Mouse (Mus musculus): ENCODE data around the gene Ssbp4. TPM values are rescaled to one million over a fixed set of nuclear protein-coding genes. Genes with fewer than 3 reads are reported as not detected.

The Ssbp4 gene
- polyA plus RNA-seq, 1 experiment: 110 TPM

DNA sequence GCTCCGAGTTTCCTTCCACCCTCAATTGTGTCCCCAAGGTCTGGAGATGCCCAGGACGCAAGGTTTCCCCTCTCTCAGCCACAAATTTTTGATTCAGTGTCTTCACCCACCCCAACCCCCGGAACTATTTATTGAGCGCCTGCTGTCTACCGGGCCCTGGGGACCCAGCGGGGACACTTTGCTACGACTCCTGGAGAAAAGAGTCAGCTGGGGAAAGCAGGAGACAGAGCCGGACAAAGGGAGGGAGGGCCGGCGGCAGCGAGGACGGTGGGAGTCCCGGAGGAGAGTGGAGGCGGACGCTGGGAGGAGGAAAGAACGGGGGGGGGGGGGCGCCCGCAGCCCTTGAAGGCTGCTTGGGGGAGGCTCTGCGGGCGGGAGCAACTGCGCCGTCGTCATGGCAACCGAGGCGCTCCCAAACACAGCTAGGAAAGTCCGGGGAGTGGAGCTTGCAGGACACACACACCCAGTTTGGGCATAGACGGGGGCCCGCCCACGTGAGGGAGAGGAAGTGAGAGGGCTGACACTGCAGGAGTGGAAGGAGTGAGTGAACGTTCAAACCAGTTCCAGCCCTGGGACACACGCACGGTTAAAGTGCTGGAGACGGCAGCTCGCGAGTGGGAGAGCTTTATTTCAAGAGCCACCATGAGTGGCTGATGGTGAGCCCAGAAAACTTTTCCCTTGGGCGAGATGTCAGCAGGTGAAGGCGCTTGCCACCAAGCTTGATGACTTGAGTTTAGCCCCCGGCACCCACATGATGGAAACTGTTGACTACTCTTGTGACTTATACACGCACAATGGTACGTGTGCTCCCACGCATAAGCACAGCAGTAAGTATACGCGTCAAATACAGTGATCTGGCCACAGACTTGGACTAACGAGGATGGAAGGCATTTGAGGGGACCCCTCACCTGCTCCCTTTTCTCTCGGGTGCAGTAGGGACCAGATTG lies 1.4 kb upstream of the Ssbp4 start:
- DNase-seq (ENCODE audit: low read depth, low spot score): no peak

DNA sequence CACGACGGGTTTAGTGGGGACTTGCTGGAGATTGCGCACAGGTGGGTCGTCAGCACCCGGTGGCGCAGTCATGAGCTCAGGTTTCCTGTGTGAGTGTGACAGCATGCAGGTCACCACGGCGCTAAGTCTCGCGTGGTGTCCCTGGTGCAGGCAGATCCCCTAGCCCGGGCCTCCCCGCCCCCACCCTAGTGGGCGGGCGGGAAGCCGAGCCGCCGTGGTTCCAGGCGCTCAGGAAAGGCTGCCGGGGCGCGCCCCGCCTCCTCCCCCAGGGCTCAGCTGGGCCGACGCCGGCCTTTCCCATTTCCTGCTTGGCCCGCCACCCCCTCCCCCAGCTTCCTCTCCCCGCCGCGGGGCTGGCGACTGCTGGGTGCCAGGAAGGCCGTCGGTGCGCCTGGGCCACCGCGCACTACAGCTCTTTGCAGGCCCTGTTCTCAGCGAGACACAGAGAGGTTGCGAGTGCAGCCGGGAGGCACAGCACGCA lies 736 bp upstream of the Ssbp4 start:
- under 1% methylated on average over 38 of the region's 39 CpGs for WGBS
- no peak for DNase-seq (ENCODE audit: low read depth, low spot score)

More for the DNA sequence above, 1.4 kb upstream of the Ssbp4 start:
- WGBS: under 1% methylated on average over 43 of the region's 45 CpGs

DNA sequence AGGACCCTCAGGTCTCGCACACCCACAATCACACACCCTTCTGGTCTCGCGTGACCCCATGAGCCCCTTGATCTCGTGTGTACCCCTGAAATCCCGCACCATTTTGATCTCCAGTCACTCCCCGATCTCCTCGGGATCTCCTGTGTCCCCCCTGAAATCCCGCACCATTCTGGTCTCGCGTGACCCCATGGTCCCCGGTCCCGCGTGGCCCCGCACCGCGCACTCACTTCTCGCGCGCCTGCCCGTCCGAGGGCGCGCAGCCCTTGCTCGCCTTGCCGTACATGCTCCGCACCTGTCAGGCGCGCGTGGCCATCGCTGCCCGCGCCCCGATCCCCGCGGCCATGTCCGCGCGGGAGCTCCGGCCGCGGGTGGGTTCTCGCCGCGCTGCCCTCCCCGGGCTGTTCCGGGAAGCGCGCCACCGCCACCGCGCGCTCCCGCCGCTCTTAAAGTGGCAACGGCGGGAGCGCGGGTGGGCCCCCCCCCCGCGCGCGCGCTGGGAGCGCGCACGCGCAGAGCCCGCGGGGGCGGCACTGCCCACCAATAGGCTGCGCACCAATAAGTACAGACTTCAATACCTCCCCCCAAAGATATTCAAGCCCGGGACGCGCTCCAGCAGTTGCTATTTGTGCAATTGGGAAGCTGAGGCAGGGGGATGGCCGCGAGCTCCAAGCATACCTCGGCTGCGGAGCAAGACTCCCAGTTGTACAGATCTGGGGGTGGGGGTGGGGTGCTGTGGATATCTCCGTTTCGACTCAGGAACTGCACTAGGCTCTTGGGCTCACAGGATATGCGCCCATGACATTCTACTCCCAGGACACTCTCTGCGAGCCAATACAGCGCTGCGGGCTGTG lies 549 bp downstream of the Ssbp4 start:
- under 1% methylated on average over 84 of the region's 84 CpGs for WGBS
- DNase-seq (ENCODE audit: low read depth, low spot score): no peak

DNA sequence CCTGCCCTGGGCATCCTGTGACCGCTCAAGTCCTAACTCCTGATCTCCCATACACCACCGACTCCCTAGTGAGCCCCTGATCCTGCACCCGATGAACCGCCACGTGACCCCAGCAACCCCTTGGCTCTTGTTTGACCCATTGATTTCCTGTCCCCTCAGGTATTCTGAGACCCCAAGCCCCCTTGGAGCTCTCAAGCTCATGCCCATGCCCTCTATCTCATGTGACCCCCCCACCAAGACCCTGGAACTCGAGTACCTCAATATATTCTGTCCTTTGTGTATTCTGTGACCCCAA lies 1.1 kb downstream of the Ssbp4 start:
- WGBS: 22% methylated on average over 6 of the region's 6 CpGs
- DNase-seq (ENCODE audit: low read depth, low spot score): no peak

DNA sequence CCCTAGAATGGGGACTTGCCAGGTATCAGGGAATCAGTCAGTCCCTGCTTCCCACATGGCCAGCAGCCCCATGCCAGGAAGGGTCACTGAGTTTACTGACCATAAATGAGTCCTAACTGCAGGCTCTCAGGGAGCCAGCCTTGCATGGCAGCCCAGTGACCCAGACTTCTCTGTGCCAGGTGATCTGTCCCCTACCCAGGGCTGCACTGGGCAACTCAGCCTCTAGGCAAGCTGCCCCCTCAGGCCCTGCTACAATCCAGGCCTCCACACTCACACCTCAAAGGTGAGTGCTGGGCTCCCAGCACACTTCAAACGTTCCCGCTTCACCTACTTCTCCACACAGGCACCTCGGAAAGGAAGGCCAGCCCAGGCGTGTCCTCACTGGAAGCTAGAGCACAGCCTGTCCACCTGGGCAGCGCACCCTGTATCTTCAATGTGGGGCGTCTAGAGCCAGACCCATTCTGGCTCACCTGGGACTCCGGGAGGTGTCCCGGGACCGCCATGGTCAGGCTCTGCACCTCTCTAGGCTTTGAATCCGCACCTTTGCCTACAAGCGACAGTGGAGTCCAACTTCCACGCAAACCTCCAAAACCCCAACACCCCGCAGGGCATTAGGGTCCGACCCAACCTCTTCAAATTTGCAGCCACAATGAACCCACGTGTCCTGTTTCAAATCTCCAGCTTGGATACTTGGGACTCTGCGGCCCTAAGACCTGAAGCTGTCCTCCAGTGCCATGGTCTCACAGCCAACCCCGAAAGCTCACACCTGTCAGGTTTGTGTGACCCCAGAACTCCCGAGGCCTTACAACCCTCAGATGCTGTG lies 1.7 kb downstream of the Ssbp4 start:
- DNase-seq (ENCODE audit: low read depth, low spot score): no peak
- 52% methylated on average over 18 of the region's 18 CpGs for WGBS

DNA sequence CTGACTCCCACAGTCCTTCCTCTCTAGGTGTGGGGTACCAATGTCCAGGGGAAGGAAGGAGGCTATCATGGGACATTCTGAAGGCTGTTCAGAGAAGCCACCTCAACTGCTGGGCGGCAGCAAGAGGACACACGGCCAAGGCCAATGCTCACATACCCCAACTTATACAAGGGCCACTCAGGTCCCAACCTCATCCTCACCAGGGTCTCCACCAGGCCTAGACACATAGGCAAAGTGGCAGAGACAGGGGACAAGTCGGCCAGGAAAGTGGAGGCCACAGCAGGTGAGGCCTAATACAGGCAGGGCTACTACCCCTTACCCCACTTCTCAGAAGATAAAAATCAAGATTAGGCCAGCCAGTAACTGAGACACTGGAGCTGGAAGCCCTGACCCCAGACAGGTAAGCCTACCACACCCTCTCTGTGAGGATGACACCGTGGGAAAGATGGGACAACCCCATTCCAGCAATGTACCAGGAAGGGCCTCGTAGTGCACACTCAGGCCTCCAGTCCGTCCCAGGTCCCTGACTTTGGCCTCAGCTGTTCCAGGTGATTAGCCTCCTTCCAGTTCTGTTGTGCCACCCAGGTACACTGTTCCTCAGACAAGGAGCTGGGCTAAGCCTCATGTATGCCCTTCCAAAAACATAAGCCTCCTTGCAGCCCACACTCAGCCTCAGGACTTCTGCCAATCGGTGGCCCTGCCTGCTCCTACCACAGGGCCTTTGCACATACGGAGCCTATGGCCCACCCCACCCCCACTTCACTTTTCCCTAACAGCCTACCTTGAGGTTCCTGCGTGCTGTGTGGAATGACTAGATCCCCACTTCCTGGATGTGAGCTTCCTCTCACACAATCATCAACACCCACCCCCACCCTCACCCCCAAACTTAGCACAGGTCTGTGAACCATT lies 2.5 kb downstream of the Ssbp4 start:
- WGBS: 84% methylated on average over 9 of the region's 9 CpGs
- DNase-seq (ENCODE audit: low read depth, low spot score): no peak

DNA sequence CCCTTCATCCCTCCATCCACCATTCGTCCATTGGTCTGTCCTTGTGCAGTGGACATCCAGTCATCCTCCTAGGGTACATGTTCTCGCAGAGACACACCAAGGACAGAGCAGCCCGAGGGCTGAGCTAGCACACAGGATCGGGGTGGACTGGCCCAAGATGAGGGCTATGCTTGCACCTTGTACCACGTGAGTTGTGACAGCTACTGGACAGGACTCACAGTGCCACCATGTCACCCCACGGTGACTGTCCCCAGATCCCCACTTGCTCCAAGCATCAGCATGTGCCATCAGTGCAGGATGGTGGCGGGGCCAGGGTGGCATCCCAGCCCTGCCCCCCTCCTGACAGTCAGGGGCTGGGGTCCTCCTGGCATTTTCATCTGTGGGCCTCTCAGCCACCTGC lies 4.1 kb downstream of the Ssbp4 start:
- no peak for DNase-seq (ENCODE audit: low read depth, low spot score)
- 89% methylated on average over 7 of the region's 7 CpGs for WGBS

DNA sequence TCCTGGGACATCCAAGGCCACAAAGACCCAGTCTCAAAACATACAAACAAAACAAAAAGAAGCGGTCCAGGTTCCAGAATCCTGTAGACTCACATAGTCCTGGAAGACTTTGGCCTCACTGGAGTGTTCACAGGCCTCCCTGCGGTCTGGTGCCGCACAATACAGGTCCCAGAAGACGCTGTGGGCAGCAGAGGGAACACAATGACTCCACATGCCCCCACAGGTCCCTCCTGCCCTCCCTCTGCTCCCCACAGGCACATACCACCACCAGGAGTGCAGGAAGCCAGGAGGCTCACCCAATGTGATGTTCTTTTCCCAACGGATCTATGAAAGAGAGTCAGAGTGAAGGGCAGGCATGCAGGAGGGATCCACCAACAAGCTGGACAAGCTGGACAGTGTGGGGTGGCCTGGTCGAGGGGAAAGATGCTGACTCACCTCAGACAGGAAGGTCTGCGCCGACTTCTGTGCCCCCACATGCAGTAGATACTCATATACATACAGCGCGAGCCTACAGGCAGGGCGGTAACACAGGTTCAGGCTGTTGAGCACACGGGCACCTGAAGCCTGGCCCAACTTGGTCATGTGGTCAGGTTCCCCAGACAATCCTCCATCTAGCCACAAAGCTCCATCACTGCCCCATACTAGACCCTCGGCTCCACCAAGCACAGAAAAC lies 6.4 kb downstream of the Ssbp4 start:
- DNase-seq (ENCODE audit: low read depth, low spot score): no peak
- WGBS: 92% methylated on average over 13 of the region's 13 CpGs

DNA sequence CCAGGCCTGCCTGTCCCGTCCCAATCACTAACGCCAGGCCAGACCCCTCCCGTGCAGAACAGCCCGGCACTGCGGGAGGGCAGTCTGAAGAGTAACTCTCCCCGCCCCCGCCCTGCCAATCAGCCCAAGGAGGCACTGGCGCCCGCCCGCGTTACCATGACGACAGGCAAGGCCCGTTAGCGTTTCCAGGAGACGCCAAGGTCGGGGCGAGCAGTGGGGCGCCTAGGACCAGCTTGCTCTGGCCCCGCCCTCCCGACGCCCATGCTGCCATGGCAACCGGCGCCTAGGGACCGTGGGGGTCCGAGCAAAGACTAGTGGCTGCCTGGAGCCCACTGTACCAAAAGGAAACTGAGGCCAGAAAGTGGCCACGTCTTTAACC lies 7.4 kb downstream of the Ssbp4 start:
- DNase-seq (ENCODE audit: low read depth, low spot score): no peak

DNA sequence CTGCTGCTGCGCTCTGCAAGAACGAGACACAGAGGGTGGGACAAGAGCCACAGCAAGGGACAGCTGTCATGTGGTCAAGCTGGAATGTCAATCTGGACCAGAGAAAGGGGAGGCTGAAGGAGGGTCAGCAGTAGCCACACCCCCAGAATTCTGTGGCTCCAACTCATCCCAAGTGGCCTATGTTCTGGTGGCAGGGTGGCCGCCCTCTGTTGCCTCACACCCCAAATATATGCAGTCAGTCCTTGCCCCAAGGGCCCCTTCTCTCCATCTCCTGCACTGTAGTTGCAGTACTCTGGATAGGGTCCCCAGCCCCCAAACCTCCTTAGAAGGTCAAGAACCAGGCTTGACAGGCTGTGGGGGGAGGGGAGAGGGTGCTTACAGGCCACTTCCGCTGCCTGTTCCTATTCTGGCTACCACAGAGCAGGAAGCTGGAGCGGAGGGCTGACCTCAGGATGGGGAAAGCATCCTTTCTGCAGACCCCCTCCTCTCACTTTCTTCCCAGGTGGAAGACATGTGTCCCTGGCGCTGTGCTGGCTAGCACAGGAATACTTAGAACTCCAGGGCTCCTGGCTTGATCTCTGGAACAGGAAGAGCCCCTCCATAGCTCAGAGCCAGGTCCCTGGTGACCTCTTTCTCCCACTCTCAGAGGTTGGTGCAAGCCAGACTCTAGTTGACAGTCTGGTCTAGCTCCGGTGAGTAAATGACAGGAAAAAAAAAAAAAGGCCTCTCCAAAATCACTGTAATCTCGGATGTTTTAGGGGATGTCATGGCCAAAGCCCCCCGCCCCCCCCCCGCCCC lies 8.0 kb downstream of the Ssbp4 start:
- no peak for DNase-seq (ENCODE audit: low read depth, low spot score)
- WGBS: 60% methylated on average over 10 of the region's 10 CpGs

More for the DNA sequence above, 7.4 kb downstream of the Ssbp4 start:
- 9% methylated on average over 26 of the region's 26 CpGs for WGBS

DNA sequence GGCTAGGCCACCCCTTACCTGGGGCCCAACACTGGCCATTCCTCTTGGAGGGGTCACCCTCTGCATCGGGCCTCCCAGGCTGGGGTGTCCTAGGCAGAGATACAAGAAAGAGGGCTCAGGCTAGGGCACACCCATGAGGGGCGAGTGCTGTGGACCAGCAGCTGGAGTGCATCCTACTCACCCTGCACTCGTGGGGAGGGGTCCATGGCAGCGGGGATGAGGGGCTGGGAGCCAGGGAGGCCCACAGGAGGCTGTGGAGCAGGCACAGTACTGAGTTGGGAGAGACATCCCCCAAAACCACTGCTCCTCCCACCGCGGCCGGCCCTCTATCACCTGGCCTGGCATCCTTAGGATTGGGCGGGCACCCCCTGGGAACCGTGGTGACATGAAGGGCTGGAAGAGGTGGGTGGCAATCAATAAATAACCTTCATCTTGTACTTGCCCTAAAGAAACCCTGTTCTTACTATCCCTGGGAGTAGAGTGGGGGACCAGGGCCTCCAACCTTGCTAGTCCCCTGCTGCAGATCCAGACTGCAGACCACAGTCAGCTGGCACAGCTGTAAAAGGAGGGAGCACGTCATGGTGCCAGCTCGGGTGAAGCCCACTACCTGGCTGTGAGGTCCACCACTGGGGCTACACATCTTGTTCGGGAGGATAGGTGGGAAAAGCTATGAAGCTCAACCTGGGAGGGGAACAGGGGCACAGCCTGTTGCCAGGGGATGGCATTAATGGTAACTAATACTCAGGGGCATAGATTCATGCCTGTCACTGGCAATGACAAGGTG lies 9.0 kb downstream of the Ssbp4 start:
- DNase-seq (ENCODE audit: low read depth, low spot score): no peak
- 89% methylated on average over 12 of the region's 12 CpGs for WGBS

DNA sequence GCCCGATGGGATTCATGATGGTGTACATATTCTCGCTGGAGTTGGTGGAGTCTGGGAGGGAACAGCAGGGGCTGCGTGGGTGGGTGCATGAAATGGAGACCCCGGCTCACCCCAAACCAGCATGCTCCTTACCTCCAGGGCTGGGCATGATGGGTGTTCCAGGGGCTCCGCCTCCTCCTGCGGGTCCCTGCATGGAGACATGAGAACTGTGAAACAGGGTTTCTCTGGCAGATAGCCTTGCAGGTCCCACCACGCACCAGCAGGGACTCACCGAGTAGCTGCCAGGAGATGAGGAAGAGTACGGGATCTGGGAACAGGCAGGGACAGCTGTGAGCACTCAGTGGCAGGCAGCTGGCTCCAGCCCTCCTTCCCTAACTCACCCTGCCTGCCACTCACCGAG lies 9.9 kb downstream of the Ssbp4 start:
- 61% methylated on average over 10 of the region's 10 CpGs for WGBS
- no peak for DNase-seq (ENCODE audit: low read depth, low spot score)

DNA sequence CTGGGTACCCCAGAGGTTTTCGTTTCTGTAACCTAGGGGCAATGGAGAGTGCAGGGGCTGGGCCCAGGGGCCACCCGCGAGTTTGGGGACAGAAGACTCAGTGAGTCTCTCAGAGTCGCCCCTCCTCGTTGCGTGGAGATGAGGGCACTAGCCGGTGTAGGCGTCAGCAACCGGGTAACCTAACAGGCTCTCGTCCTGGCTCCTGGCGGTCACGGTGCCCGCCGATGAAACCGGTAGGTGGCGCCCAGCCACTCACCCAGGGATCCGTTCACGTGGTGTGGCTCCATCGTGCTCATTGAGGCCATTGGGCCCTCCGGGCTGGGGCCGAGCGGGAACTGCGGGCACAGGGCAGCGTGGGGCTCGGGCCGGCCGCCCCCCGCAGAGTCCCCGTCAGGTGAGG lies 10.4 kb downstream of the Ssbp4 start:
- DNase-seq (ENCODE audit: low read depth, low spot score): no peak
- 36% methylated on average over 29 of the region's 29 CpGs for WGBS

DNA sequence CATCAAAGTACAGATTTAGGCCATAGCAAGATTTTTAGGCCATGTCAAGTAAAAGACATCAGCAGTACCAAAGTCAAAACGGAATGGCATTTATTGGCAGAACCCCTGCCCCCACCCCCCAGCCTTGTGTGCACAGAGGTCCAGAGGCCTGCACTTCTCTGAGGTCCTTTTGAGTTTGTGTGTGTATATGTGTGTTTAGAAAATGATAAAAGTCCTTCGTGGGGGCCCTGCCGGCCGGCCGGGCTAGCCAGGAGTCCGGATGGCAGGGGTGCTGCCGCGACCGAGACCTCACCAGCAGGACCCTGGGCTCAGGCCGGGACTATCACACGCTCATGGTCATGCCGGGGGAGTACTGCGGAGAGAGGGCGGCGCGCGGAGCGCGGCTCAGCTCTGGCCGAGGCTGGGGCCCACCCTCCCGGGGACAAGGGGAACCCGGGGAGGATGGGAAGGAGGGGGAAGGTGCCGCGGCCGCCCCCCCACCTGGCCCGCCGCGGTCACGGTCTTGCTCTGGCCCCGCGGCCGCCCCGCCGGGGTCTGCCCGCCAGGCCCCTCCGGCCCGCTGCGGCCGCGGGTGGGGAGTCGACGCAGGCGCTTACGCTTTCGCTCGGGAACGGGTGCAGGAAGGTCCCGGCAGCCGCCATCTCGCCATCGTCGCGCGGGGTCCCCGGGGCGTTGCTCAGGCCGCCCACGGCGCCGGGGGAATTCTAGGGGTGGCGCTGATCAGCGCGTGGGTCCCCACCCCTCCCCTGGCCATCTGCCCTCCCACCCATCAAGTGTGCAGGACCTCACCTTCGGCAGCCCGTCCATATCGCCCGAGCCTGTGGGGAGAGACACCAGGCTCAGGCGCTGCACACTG lies 11.0 kb downstream of the Ssbp4 start:
- 72% methylated on average over 67 of the region's 68 CpGs for WGBS
- DNase-seq (ENCODE audit: low read depth, low spot score): no peak

DNA sequence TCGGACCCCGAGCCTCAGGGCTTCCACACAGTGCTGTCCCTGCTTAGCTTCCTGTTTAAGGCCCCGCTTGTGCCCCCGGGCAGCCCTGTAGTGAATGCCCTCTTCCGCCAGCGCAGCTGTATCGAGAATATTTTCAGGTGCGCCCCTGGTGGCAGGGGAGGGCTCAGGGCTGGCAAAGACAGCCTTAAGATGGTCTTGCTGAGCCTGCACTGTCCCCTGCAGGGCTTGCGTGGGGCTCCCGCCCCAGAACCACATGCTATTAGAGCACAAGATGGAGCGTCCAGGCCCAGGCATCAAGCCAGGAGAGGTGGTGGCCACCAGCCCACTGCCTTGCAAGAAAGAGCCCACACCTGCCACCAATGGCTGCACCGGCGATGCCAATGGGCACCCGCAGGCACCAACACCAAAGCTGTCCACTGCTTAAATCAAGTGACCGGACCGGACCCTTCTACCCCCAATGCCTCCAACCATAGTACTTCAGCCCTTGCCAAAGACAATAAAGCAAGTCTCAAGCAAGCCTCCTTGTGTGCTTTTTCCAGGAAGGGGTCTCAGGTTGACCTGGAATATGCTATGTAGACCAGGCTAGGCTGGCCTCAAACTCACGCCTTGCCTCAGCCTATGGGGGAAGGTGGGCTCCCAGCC lies 11.8 kb downstream of the Ssbp4 start:
- WGBS: 91% methylated on average over 17 of the region's 17 CpGs
- DNase-seq (ENCODE audit: low read depth, low spot score): no peak

DNA sequence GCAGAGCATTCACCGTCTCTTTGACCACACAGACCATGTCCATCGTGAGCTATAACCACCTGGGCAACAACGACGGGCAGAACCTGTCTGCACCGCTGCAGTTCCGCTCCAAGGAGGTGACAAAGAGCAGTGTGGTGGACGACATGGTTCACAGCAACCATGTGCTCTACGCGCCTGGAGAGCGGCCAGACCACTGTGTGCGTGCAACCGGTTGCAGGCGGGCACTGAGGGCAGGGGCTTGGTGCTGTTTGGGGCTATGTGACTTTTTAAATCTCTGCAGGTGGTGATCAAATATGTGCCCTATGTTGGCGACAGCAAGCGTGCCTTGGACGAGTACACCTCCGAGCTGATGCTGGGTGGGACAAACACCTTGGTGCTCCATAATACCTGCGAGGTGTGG lies 12.5 kb downstream of the Ssbp4 start:
- WGBS: 94% methylated on average over 18 of the region's 18 CpGs
- no peak for DNase-seq (ENCODE audit: low read depth, low spot score)

Data from large intestine, adult 2 months (tissue).